Mouse (Mus musculus) liver, embryonic 14.5 days (tissue): ENCODE measurements at regions not wholly inside any gene's neighbourhood (a gene's known extent, or its start where the extent isn't known, plus 50 kb on each side); places are given as distances from the start of the nearest gene placed in this dataset.
"Not testable (repeated sequence)": the region's sequence is repeated elsewhere in the genome, so short reads cannot be mapped to it uniquely, and the experiment has no call there.

Experiments used
- ATAC-seq: fragments of 200-750 bp; cut with Nextera tagmentation; 2 replicates; pipeline ENCODE4 v1.8.0; 2017; ENCODE audit warnings: moderate number of reproducible peaks, mild to moderate bottlenecking, moderate library complexity; ENCODE audit not compliant: insufficient read depth
- DNase-seq, 3 experiments: peaks; one replicate each; pipeline ENCODE4 v3.0.0-alpha.2; 2012 to 2013; ENCODE audit warnings: low read depth in 3 of 3, low spot score in 3 of 3
- H3K27ac ChIP-seq: fragments of 300-500 bp; sonication (generic); 2 replicates; pipeline ENCODE4 v1.5.1; 2014; ENCODE audit warnings: moderate library complexity, mild to moderate bottlenecking, control low read depth, inconsistent platforms
- H3K27me3 ChIP-seq: fragments of 300-500 bp; sonication (generic); 2 replicates; pipeline ENCODE4 v1.6.1; 2014; ENCODE audit warnings: mild to moderate bottlenecking, low read length, moderate library complexity; ENCODE audit not compliant: control insufficient read depth, insufficient read depth
- H3K36me3 ChIP-seq: fragments of 300-500 bp; sonication (generic); replicated peaks from 2 replicates; pipeline ENCODE4 v1.6.1; 2014; ENCODE audit warnings: low read depth; ENCODE audit not compliant: control insufficient read depth, insufficient read depth
- H3K4me1 ChIP-seq, 2 experiments: fragments of 200-500 bp in 1 of 2; fragments of 300-500 bp in 1 of 2; sonication (generic) in 1 of 2; replicated peaks; 2 replicates each; pipeline ENCODE4 v1.6.1; 2012 to 2014; ENCODE audit warnings: antibody characterized with exemption in 1 of 2, inconsistent platforms in 1 of 2, low read length in 1 of 2; ENCODE audit not compliant: control insufficient read depth in 2 of 2, insufficient read depth in 2 of 2
- H3K4me2 ChIP-seq: fragments of 300-500 bp; sonication (generic); 2 replicates; pipeline ENCODE4 v1.6.1; 2014; ENCODE audit warnings: low read depth, mild to moderate bottlenecking, control low read depth, moderate library complexity
- H3K4me3 ChIP-seq, 2 experiments: fragments of 200-500 bp in 1 of 2; fragments of 300-500 bp in 1 of 2; sonication (generic) in 1 of 2; 2 replicates each; pipeline ENCODE4 v1.5.1; 2012 to 2014; ENCODE audit warnings: low read depth in 2 of 2, low read length in 2 of 2, mild to moderate bottlenecking in 2 of 2, control low read depth in 1 of 2, inconsistent platforms in 1 of 2, moderate library complexity in 1 of 2; ENCODE audit not compliant: insufficient read depth in 1 of 2
- H3K9ac ChIP-seq: fragments of 300-500 bp; sonication (generic); replicated peaks from 2 replicates; pipeline ENCODE4 v1.6.1; 2014; ENCODE audit warnings: mild to moderate bottlenecking, control low read depth, moderate library complexity
- H3K9me3 ChIP-seq: fragments of 300-500 bp; sonication (generic); 2 replicates; pipeline ENCODE4 v1.6.1; 2016; ENCODE audit warnings: low read length, mixed read lengths; ENCODE audit not compliant: control insufficient read depth
- CTCF ChIP-seq: IDR thresholded peaks from 2 replicates; pipeline ENCODE4 v1.5.1; 2016; ENCODE audit warnings: antibody characterized with exemption, low read depth, control low read depth
- EP300 ChIP-seq: IDR thresholded peaks from 2 replicates; pipeline ENCODE4 v1.6.1; 2016; ENCODE audit warnings: antibody characterized with exemption, low read depth
- WGBS: fragments of 180-500 bp; shearing (Covaris S2); extraction: QIAGEN DNeasy Blood & Tissue Kit; methylation state at CpG from one replicate; pipeline ENCODE4 v1.1.7; 2014; ENCODE audit not compliant: insufficient replicate concordance; 5-methylcytosine and 5-hydroxymethylcytosine counted together

GRCm38 (mm10) chr2:116526203-116526602 is 352.3 kb upstream of the Tmco5 start:
- H3K9ac ChIP-seq, H3K27me3 ChIP-seq, ATAC-seq, H3K9me3 ChIP-seq, H3K4me1 ChIP-seq, DNase-seq, H3K4me2 ChIP-seq, H3K27ac ChIP-seq, H3K36me3 ChIP-seq, H3K4me3 ChIP-seq: not testable (repeated sequence)
- WGBS, result 78% methylated on average over 1 of the region's 3 CpGs

- TF ChIP-seq CTCF, result no peak
- TF ChIP-seq EP300, result no peak
- H3K4me2 ChIP-seq, result no peak overlapping the region
- DNase-seq (no peak), ATAC-seq (no peak)
- no peak overlapping the region for H3K4me3 ChIP-seq
- no peaks in the 10 kb centered on the region for H3K4me1 ChIP-seq
- no peaks in the 10 kb centered on the region for H3K27me3 ChIP-seq
- no peak overlapping the region for H3K27ac ChIP-seq
- no peak overlapping the region for H3K9ac ChIP-seq
- H3K9me3 ChIP-seq, result no peaks in the 10 kb centered on the region
- no peaks in the 10 kb centered on the region for H3K36me3 ChIP-seq
- 52% methylated on average over 1 of the region's 1 CpGs for WGBS
These were observed 342.0 kb upstream of the Tmco5 start for GRCm38 (mm10) chr2:116536453-116536852.

- Histone ChIP-seq H3K9ac (no peak overlapping the region), H3K4me2 (no peak overlapping the region), H3K27ac (no peak overlapping the region), H3K36me3 (no peaks in the 10 kb centered on the region), H3K9me3 (no peaks in the 10 kb centered on the region), H3K27me3 (no peaks in the 10 kb centered on the region), H3K4me1 (no peaks in the 10 kb centered on the region), H3K4me3 (no peak overlapping the region)
- TF ChIP-seq CTCF (no peak), EP300 (no peak)
- no peak for ATAC-seq
- DNase-seq, result no peak
These were observed 319.1 kb upstream of the Tmco5 start for GRCm38 (mm10) chr2:116559350-116559749.

GRCm38 (mm10) chr2:116583989-116584388 is 294.5 kb upstream of the Tmco5 start:
- H3K27ac ChIP-seq, result no peak overlapping the region

GRCm38 (mm10) chr2:116586203-116586959 is 292.1 kb upstream of the Tmco5 start:
- Histone ChIP-seq H3K4me2 (no peak overlapping the region), H3K9ac (no peak overlapping the region), H3K36me3 (no peaks in the 10 kb centered on the region), H3K4me1 (no peaks in the 10 kb centered on the region), H3K27ac (no peak overlapping the region), H3K4me3 (no peak overlapping the region), H3K9me3 (no peaks in the 10 kb centered on the region), H3K27me3 (no peaks in the 10 kb centered on the region)
- DNase-seq (no peak), ATAC-seq (no peak)
- 68% methylated on average over 11 of the region's 11 CpGs for WGBS
- TF ChIP-seq CTCF (no peak), EP300 (no peak)

More at GRCm38 (mm10) chr2:116583989-116584388, 294.5 kb upstream of the Tmco5 start:
- 56% methylated on average over 2 of the region's 2 CpGs for WGBS
- ATAC-seq, result no peak
- no peaks in the 10 kb centered on the region for H3K27me3 ChIP-seq
- no peak overlapping the region for H3K9ac ChIP-seq
- no peaks in the 10 kb centered on the region for H3K4me1 ChIP-seq
- H3K9me3 ChIP-seq, result no peaks in the 10 kb centered on the region
- no peak overlapping the region for H3K4me3 ChIP-seq
- TF ChIP-seq EP300 (no peak), CTCF (no peak)
- H3K4me2 ChIP-seq, result no peak overlapping the region
- no peak for DNase-seq
- no peaks in the 10 kb centered on the region for H3K36me3 ChIP-seq
